12 mouse cellular contexts compared by ENCODE assay signal in the genomic region with DNA sequence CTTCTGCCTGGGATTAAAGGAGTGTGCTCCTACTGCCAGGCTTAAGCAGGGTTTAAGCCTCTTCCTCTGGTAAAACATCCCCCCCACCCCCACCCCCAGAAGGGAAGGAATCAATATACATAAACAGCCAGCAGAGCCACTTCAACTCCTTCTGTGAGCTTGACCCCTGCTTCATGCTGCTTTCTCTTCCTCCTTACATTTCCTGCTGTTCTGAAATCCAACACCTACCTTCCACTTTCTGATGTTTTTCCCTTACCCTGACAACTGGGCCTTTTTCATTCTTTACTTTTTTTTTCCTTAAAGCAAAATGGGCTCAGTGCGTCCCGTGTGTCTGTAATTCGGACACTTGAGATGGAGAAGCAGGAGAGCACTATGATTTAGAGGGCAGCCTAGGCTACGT. TPM values are rescaled to one million over a fixed set of nuclear protein-coding genes. Genes with fewer than 3 reads are reported as not detected.
DNase-seq lines count a peak whose midpoint lies in the region; ATAC-seq lines count a peak whose summit lies in the region.
"Had no signal": no experiment of that assay in that cellular context is flagged by ENCODE, and none has a peak within 500 bp of the region (broad histone marks: within the 10 kb centered on the region; RNA-seq: fewer than 3 reads in every experiment).

No protein-coding gene starts in this region.

- no peak overlapping the region for H3K4me3 ChIP-seq in heart, embryonic 12.5 days
- no peak overlapping the region for H3K4me3 ChIP-seq in lung, embryonic 15.5 days
- H3K4me3 ChIP-seq in brown adipose tissue, adult 24 weeks (ENCODE audit: insufficient read depth, low read depth, low read length) = no peak overlapping the region
- H3K4me3 ChIP-seq in limb, embryonic 13.5 days = no peak overlapping the region
- H3K4me3 ChIP-seq: myocyte had no signal

- WGBS in heart, embryonic 12.5 days = 61% methylated on average over 4 of the region's 4 CpGs
- 53% methylated on average over 4 of the region's 4 CpGs for WGBS in lung, embryonic 15.5 days
- 43% methylated on average over 4 of the region's 4 CpGs for WGBS in limb, embryonic 13.5 days

- DNase-seq in heart, adult 8-10 months (ENCODE audit: low spot score) = no peak
- DNase-seq in lung, postnatal 10 days = no peak
- no peak for DNase-seq in cerebellum, postnatal 14 days
- DNase-seq: cerebellum, postnatal 10 days had no signal

- H3K4me1 ChIP-seq in heart, embryonic 12.5 days (replicated peaks) = peaks cover 16% of the 10 kb centered on the region
- peaks cover 45% of the 10 kb centered on the region for H3K4me1 ChIP-seq in lung, embryonic 15.5 days
- no peaks in the 10 kb centered on the region; the same call in 1 of the 2 replicates for H3K4me1 ChIP-seq in brown adipose tissue, adult 24 weeks (ENCODE audit: control insufficient read depth, insufficient read depth, insufficient read length, low read length)
- H3K4me1 ChIP-seq in limb, embryonic 13.5 days = peaks cover 32% of the 10 kb centered on the region

- H3K9me3 ChIP-seq in heart, embryonic 12.5 days (replicated peaks) = no peaks in the 10 kb centered on the region
- no peaks in the 10 kb centered on the region for H3K9me3 ChIP-seq in lung, embryonic 15.5 days
- no peaks in the 10 kb centered on the region for H3K9me3 ChIP-seq in limb, embryonic 13.5 days

- H3K27me3 ChIP-seq in heart, embryonic 12.5 days (replicated peaks) = no peaks in the 10 kb centered on the region
- H3K27me3 ChIP-seq in lung, embryonic 15.5 days = no peaks in the 10 kb centered on the region
- H3K27me3 ChIP-seq in limb, embryonic 13.5 days = no peaks in the 10 kb centered on the region
- H3K27me3 ChIP-seq: CH12.LX had no signal

- 0 out of 2 replicates have a peak overlapping the region, but pooled peaks have one; percentile 40 for H3K9ac ChIP-seq in heart, embryonic 12.5 days
- H3K9ac ChIP-seq in lung, embryonic 15.5 days = 0 out of 2 replicates have a peak overlapping the region, but pooled peaks have one; percentile 3
- peak overlapping the region; percentile 31; the same call in 1 of the 2 replicates for H3K9ac ChIP-seq in limb, embryonic 13.5 days

- no peak for ATAC-seq in heart, embryonic 12.5 days (ENCODE audit: insufficient number of reproducible peaks, low FRiP score)
- no peak for ATAC-seq in lung, embryonic 15.5 days (ENCODE audit: borderline replicate concordance, extremely low read depth, low FRiP score, low TSS enrichment)
- ATAC-seq in limb, embryonic 13.5 days (ENCODE audit: low FRiP score, low read depth) = no peak
- no peak for ATAC-seq in inflammation-experienced regulatory T-cells, adult 6 months

- no peak overlapping the region for H3K4me2 ChIP-seq in heart, embryonic 12.5 days
- H3K4me2 ChIP-seq in lung, embryonic 15.5 days = no peak overlapping the region
- H3K4me2 ChIP-seq in limb, embryonic 13.5 days (replicated peaks) = no peak overlapping the region

- no peak overlapping the region for H3K27ac ChIP-seq in heart, embryonic 12.5 days (ENCODE audit: poor library complexity, severe bottlenecking)
- H3K27ac ChIP-seq in lung, embryonic 15.5 days = peak overlapping the region; percentile 71
- H3K27ac ChIP-seq in brown adipose tissue, adult 24 weeks (replicated peaks; ENCODE audit: low read depth, low read length) = 0 out of 2 replicates have a peak overlapping the region, but pooled peaks have one; percentile 12
- H3K27ac ChIP-seq in limb, embryonic 13.5 days = no peak overlapping the region

- peaks cover 26% of the 10 kb centered on the region for H3K36me3 ChIP-seq in heart, embryonic 12.5 days
- H3K36me3 ChIP-seq in lung, embryonic 15.5 days = peaks cover 16% of the 10 kb centered on the region
- peaks cover 35% of the 10 kb centered on the region for H3K36me3 ChIP-seq in limb, embryonic 13.5 days

RNA-seq across cellular contexts. Expression of a gene that starts 3.8 kb away (rescaled TPM):
- 81.3 and 86.2 TPM in 2 replicates for polyA plus RNA-seq in heart, embryonic 12.5 days (2016; fragmentation: Nextera tagmentation; extraction: Ambion mirVana)
- 10 to 100 TPM; 40.4 to 50.5 (median 48.0) TPM for total RNA-seq in heart, adult 8-10 months (2022)
- polyA plus RNA-seq in lung, embryonic 15.5 days (2015; fragmentation: Nextera tagmentation; extraction: Ambion mirVana) = 100 and 103 TPM in 2 replicates
- polyA plus RNA-seq in brown adipose tissue, adult 24 weeks (2012; ENCODE audit: insufficient read depth, insufficient read length, missing spikeins) = 50.5 and 66.3 TPM in 2 replicates
- polyA plus RNA-seq in limb, embryonic 13.5 days (2015; fragmentation: Nextera tagmentation; extraction: Ambion mirVana) = 86.9 and 87.1 TPM in 2 replicates
- 10 to 100 TPM; 42.9 to 50.6 (median 50.5) TPM for polyA plus RNA-seq in inflammation-experienced regulatory T-cells, adult 6 months (2017; shearing (Covaris generic))

RNA-seq across cellular contexts. Expression of a gene that starts 4.1 kb away (rescaled TPM):
- polyA plus RNA-seq in heart, embryonic 12.5 days (2016; fragmentation: Nextera tagmentation; extraction: Ambion mirVana) = 34.9 and 39.6 TPM in 2 replicates
- 10 to 100 TPM; 24.9 to 36.9 (median 29.2) TPM for total RNA-seq in heart, adult 8-10 months (2022)
- 54.8 and 56.8 TPM in 2 replicates for polyA plus RNA-seq in lung, embryonic 15.5 days (2015; fragmentation: Nextera tagmentation; extraction: Ambion mirVana)
- polyA plus RNA-seq in brown adipose tissue, adult 24 weeks (2012; ENCODE audit: insufficient read depth, insufficient read length, missing spikeins) = 28.0 and 30.9 TPM in 2 replicates
- polyA plus RNA-seq in limb, embryonic 13.5 days (2015; fragmentation: Nextera tagmentation; extraction: Ambion mirVana) = 45.1 and 46.4 TPM in 2 replicates
- polyA plus RNA-seq in inflammation-experienced regulatory T-cells, adult 6 months (2017; shearing (Covaris generic)) = 10 to 100 TPM; 15.2 to 32.1 (median 26.6) TPM

RNA-seq across cellular contexts. Expression of a gene that starts 13.4 kb away (rescaled TPM):
- 2.6 and 3.8 TPM in 2 replicates for polyA plus RNA-seq in heart, embryonic 12.5 days (2016; fragmentation: Nextera tagmentation; extraction: Ambion mirVana)
- 10 to 100 TPM; 32.0 to 50.7 (median 41.1) TPM for total RNA-seq in heart, adult 8-10 months (2022)
- 0.33 and 0.55 TPM in 2 replicates for polyA plus RNA-seq in lung, embryonic 15.5 days (2015; fragmentation: Nextera tagmentation; extraction: Ambion mirVana)
- polyA plus RNA-seq in brown adipose tissue, adult 24 weeks (2012; ENCODE audit: insufficient read depth, insufficient read length, missing spikeins) = not detected in 2 replicates
- polyA plus RNA-seq in limb, embryonic 13.5 days (2015; fragmentation: Nextera tagmentation; extraction: Ambion mirVana) = 0.19 and 0.23 TPM in 2 replicates
- under 1 TPM in 1 of 3 experiments, not detected in 2; 0.16 TPM for polyA plus RNA-seq in inflammation-experienced regulatory T-cells, adult 6 months (2017; shearing (Covaris generic))
- total RNA-seq: CH12.LX had no signal

RNA-seq across cellular contexts. Expression of a gene that starts 14.1 kb away (rescaled TPM):
- 1.1 and 1.2 TPM in 2 replicates for polyA plus RNA-seq in heart, embryonic 12.5 days (2016; fragmentation: Nextera tagmentation; extraction: Ambion mirVana)
- total RNA-seq in heart, adult 8-10 months (2022) = 1 to 10 TPM; 6.1 to 7.9 (median 6.5) TPM
- 1.5 and 8.3 TPM in 2 replicates for polyA plus RNA-seq in lung, embryonic 15.5 days (2015; fragmentation: Nextera tagmentation; extraction: Ambion mirVana)
- polyA plus RNA-seq in brown adipose tissue, adult 24 weeks (2012; ENCODE audit: insufficient read depth, insufficient read length, missing spikeins) = 5.9 and 6.8 TPM in 2 replicates
- 1.0 and 1.2 TPM in 2 replicates for polyA plus RNA-seq in limb, embryonic 13.5 days (2015; fragmentation: Nextera tagmentation; extraction: Ambion mirVana)
- polyA plus RNA-seq in inflammation-experienced regulatory T-cells, adult 6 months (2017; shearing (Covaris generic)) = 100 to 1,000 TPM in 1 of 3 experiments, 10 to 100 TPM in 2; 70.2 to 108 (median 97.6) TPM

RNA-seq across cellular contexts. Expression of a gene that starts 14.3 kb away (rescaled TPM):
- 0.22 and 0.50 TPM in 2 replicates for polyA plus RNA-seq in heart, embryonic 12.5 days (2016; fragmentation: Nextera tagmentation; extraction: Ambion mirVana)
- 1 to 10 TPM in 1 of 4 experiments, not detected in 3; 1.7 TPM for total RNA-seq in heart, adult 8-10 months (2022)
- 0.19 and 0.20 TPM in 2 replicates for polyA plus RNA-seq in lung, embryonic 15.5 days (2015; fragmentation: Nextera tagmentation; extraction: Ambion mirVana)
- polyA plus RNA-seq in brown adipose tissue, adult 24 weeks (2012; ENCODE audit: insufficient read depth, insufficient read length, missing spikeins) = not detected in 2 replicates
- 0.60 and 0.75 TPM in 2 replicates for polyA plus RNA-seq in limb, embryonic 13.5 days (2015; fragmentation: Nextera tagmentation; extraction: Ambion mirVana)
- polyA plus RNA-seq in inflammation-experienced regulatory T-cells, adult 6 months (2017; shearing (Covaris generic)) = 1 to 10 TPM; 1.4 to 2.4 (median 1.6) TPM
- total RNA-seq: left cerebral cortex, adult 8-10 months had no signal

Comparison
In these comparisons a context has a peak if more than half of its experiments do, and no peak if none do; other contexts are left out.
1. H3K27ac ChIP-seq: peak in lung, embryonic 15.5 days (single experiment) and brown adipose tissue, adult 24 weeks (single experiment); none in heart, embryonic 12.5 days (single experiment) and limb, embryonic 13.5 days (single experiment).
2. Peak in every context shown above with its lines, with median percentiles within 50 percentile points of each other: H3K9ac ChIP-seq.